Mouse (Mus musculus): ENCODE measurements around the gene Ubl4a. TPM values are rescaled to one million over a fixed set of nuclear protein-coding genes. Genes with fewer than 3 reads are reported as not detected.
"Not testable (repeated sequence)": the region's sequence is repeated elsewhere in the genome, so short reads cannot be mapped to it uniquely, and the experiment has no call there.

The Ubl4a gene
- polyA plus RNA-seq, 1 experiment = 60.7 TPM

- H3K79me3 ChIP-seq (ENCODE audit: low read depth) = no peaks in the 10 kb centered on the region
- no peaks in the 10 kb centered on the region for H3K36me3 ChIP-seq (ENCODE audit: control insufficient read depth, insufficient read depth)
- H3K79me2 ChIP-seq (ENCODE audit: control insufficient read depth, insufficient read depth) = no peaks in the 10 kb centered on the region
- H3ac ChIP-seq (ENCODE audit: control insufficient read depth, insufficient read length, low read depth) = no peak overlapping the region
- no peaks in the 10 kb centered on the region for H3K27me3 ChIP-seq (ENCODE audit: control insufficient read depth, insufficient read depth, insufficient read length)
- no peak overlapping the region for H3K4me3 ChIP-seq (ENCODE audit: insufficient read depth, poor library complexity, severe bottlenecking)
- TF ChIP-seq CEBPB (IDR thresholded peaks at IDR 0.05; ENCODE audit: low read depth) = no peak
- TF ChIP-seq MYOD1 (IDR thresholded peaks at IDR 0.05; ENCODE audit: control insufficient read depth, insufficient read length, low read depth) = no peak
- TF ChIP-seq CTCF (IDR thresholded peaks at IDR 0.05; ENCODE audit: control insufficient read depth, insufficient read depth, insufficient read length) = no peak
- TF ChIP-seq MYOG (IDR thresholded peaks at IDR 0.05; ENCODE audit: control insufficient read depth, extremely low read depth, insufficient read length) = no peak
- no peak for TF ChIP-seq USF1 (IDR thresholded peaks at IDR 0.05; ENCODE audit: low read depth)
- no peak for TF ChIP-seq MAX (IDR thresholded peaks at IDR 0.05)
- TF ChIP-seq FOSL1 (IDR thresholded peaks at IDR 0.05; ENCODE audit: insufficient read depth, low read length, poor library complexity, severe bottlenecking) = no peak
Measured at GRCm38 (mm10) chrX:74388153-74388552, 15.1 kb upstream of the Ubl4a start.

- no peak for TF ChIP-seq CEBPB (IDR thresholded peaks at IDR 0.05; ENCODE audit: low read depth)
- TF ChIP-seq MYOD1 (IDR thresholded peaks at IDR 0.05; ENCODE audit: control insufficient read depth, insufficient read length, low read depth) = no peak
- TF ChIP-seq CTCF (IDR thresholded peaks at IDR 0.05; ENCODE audit: control insufficient read depth, insufficient read depth, insufficient read length) = no peak
- no peak for TF ChIP-seq MYOG (IDR thresholded peaks at IDR 0.05; ENCODE audit: control insufficient read depth, extremely low read depth, insufficient read length)
- no peak for TF ChIP-seq USF1 (IDR thresholded peaks at IDR 0.05; ENCODE audit: low read depth)
- no peak for TF ChIP-seq MAX (IDR thresholded peaks at IDR 0.05)
- TF ChIP-seq FOSL1 (IDR thresholded peaks at IDR 0.05; ENCODE audit: insufficient read depth, low read length, poor library complexity, severe bottlenecking) = no peak
- no peaks in the 10 kb centered on the region for H3K36me3 ChIP-seq (ENCODE audit: control insufficient read depth, insufficient read depth)
- H3K79me2 ChIP-seq (ENCODE audit: control insufficient read depth, insufficient read depth) = no peaks in the 10 kb centered on the region
Measured at GRCm38 (mm10) chrX:74384451-74384850, 11.4 kb upstream of the Ubl4a start.

GRCm38 (mm10) chrX:74368209-74368909, 4.7 kb downstream of the Ubl4a start:
- Histone ChIP-seq H3K36me3 (ENCODE audit: control insufficient read depth, insufficient read depth) (peaks cover 17% of the 10 kb centered on the region), H3K27me3 (ENCODE audit: control insufficient read depth, insufficient read depth, insufficient read length) (no peaks in the 10 kb centered on the region), H3ac (ENCODE audit: control insufficient read depth, insufficient read length, low read depth) (peak overlapping the region; percentile 97), H3K4me3 (ENCODE audit: insufficient read depth, poor library complexity, severe bottlenecking) (peak overlapping the region; percentile 43), H3K79me2 (ENCODE audit: control insufficient read depth, insufficient read depth) (peaks cover 23% of the 10 kb centered on the region), H3K79me3 (ENCODE audit: low read depth) (peaks cover 4% of the 10 kb centered on the region)
- TF ChIP-seq USF1 (IDR thresholded peaks at IDR 0.05; ENCODE audit: low read depth) = no peak
- no peak for TF ChIP-seq FOSL1 (IDR thresholded peaks at IDR 0.05; ENCODE audit: insufficient read depth, low read length, poor library complexity, severe bottlenecking)
- TF ChIP-seq MAX (IDR thresholded peaks at IDR 0.05) = peak; percentile 68
- TF ChIP-seq MYOD1 (IDR thresholded peaks at IDR 0.05; ENCODE audit: control insufficient read depth, insufficient read length, low read depth) = no peak

More at GRCm38 (mm10) chrX:74384451-74384850, 11.4 kb upstream of the Ubl4a start:
- H3ac ChIP-seq (ENCODE audit: control insufficient read depth, insufficient read length, low read depth) = no peak overlapping the region
- no peaks in the 10 kb centered on the region for H3K27me3 ChIP-seq (ENCODE audit: control insufficient read depth, insufficient read depth, insufficient read length)
- no peak overlapping the region for H3K4me3 ChIP-seq (ENCODE audit: insufficient read depth, poor library complexity, severe bottlenecking)
- no peaks in the 10 kb centered on the region for H3K79me3 ChIP-seq (ENCODE audit: low read depth)

DNA sequence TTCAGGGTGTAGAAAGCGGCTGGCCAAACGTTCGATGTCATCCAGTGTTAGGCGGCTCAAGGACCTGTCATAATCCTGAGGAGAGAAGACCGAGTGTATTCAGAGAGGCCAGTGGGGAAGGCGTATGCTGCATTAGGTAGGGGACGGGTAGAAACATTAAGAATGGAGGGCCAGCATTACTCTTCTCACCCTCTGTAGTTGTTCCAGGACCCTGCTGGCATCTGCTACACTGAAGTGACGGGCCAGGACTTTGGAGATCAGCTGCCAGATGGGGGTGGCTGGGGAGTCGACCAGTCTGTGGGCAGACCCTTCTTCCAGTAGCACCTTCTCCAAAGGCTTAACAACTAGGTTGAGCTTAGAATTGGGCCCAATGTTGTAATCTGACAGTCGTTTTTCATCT, 5.5 kb downstream of the Ubl4a start:
- Histone ChIP-seq H3K36me3 (ENCODE audit: control insufficient read depth, insufficient read depth) (peaks cover 17% of the 10 kb centered on the region), H3K27me3 (ENCODE audit: control insufficient read depth, insufficient read depth, insufficient read length) (no peaks in the 10 kb centered on the region), H3K79me2 (ENCODE audit: control insufficient read depth, insufficient read depth) (peaks cover 23% of the 10 kb centered on the region), H3K4me3 (ENCODE audit: insufficient read depth, poor library complexity, severe bottlenecking) (peak overlapping the region; percentile 43), H3K79me3 (ENCODE audit: low read depth) (peaks cover 4% of the 10 kb centered on the region), H3ac (ENCODE audit: control insufficient read depth, insufficient read length, low read depth) (peak overlapping the region; percentile 97)
- TF ChIP-seq USF1 (IDR thresholded peaks at IDR 0.05; ENCODE audit: low read depth) = no peak
- no peak for TF ChIP-seq CEBPB (IDR thresholded peaks at IDR 0.05; ENCODE audit: low read depth)
- no peak for TF ChIP-seq MYOG (IDR thresholded peaks at IDR 0.05; ENCODE audit: control insufficient read depth, extremely low read depth, insufficient read length)
- TF ChIP-seq CTCF (IDR thresholded peaks at IDR 0.05; ENCODE audit: control insufficient read depth, insufficient read depth, insufficient read length) = no peak
- TF ChIP-seq FOSL1 (IDR thresholded peaks at IDR 0.05; ENCODE audit: insufficient read depth, low read length, poor library complexity, severe bottlenecking) = no peak
- TF ChIP-seq MAX (IDR thresholded peaks at IDR 0.05) = no peak
- no peak for TF ChIP-seq MYOD1 (IDR thresholded peaks at IDR 0.05; ENCODE audit: control insufficient read depth, insufficient read length, low read depth)

GRCm38 (mm10) chrX:74359171-74359570, 13.8 kb downstream of the Ubl4a start:
- H3K79me3 ChIP-seq (ENCODE audit: low read depth) = no peaks in the 10 kb centered on the region
- no peak overlapping the region for H3K4me3 ChIP-seq (ENCODE audit: insufficient read depth, poor library complexity, severe bottlenecking)
- TF ChIP-seq MYOD1 (IDR thresholded peaks at IDR 0.05; ENCODE audit: control insufficient read depth, insufficient read length, low read depth) = no peak
- TF ChIP-seq CEBPB (IDR thresholded peaks at IDR 0.05; ENCODE audit: low read depth) = no peak
- TF ChIP-seq FOSL1 (IDR thresholded peaks at IDR 0.05; ENCODE audit: insufficient read depth, low read length, poor library complexity, severe bottlenecking) = no peak
- TF ChIP-seq MYOG (IDR thresholded peaks at IDR 0.05; ENCODE audit: control insufficient read depth, extremely low read depth, insufficient read length) = no peak
- TF ChIP-seq USF1 (IDR thresholded peaks at IDR 0.05; ENCODE audit: low read depth) = no peak
- TF ChIP-seq MAX (IDR thresholded peaks at IDR 0.05) = no peak
- TF ChIP-seq CTCF (IDR thresholded peaks at IDR 0.05; ENCODE audit: control insufficient read depth, insufficient read depth, insufficient read length) = no peak
- H3ac ChIP-seq (ENCODE audit: control insufficient read depth, insufficient read length, low read depth) = no peak overlapping the region
- no peaks in the 10 kb centered on the region for H3K79me2 ChIP-seq (ENCODE audit: control insufficient read depth, insufficient read depth)
- H3K36me3 ChIP-seq (ENCODE audit: control insufficient read depth, insufficient read depth) = no peaks in the 10 kb centered on the region
- no peaks in the 10 kb centered on the region for H3K27me3 ChIP-seq (ENCODE audit: control insufficient read depth, insufficient read depth, insufficient read length)

GRCm38 (mm10) chrX:74357069-74357468, 15.9 kb downstream of the Ubl4a start:
- not testable (repeated sequence) for H3K79me2 ChIP-seq (ENCODE audit: control insufficient read depth, insufficient read depth); H3ac ChIP-seq (ENCODE audit: control insufficient read depth, insufficient read length, low read depth); H3K79me3 ChIP-seq (ENCODE audit: low read depth); H3K4me3 ChIP-seq (ENCODE audit: insufficient read depth, poor library complexity, severe bottlenecking); H3K27me3 ChIP-seq (ENCODE audit: control insufficient read depth, insufficient read depth, insufficient read length); H3K36me3 ChIP-seq (ENCODE audit: control insufficient read depth, insufficient read depth)

Data from C2C12 (cell line).